Mouse (Mus musculus) lung, embryonic 16.5 days (tissue): ENCODE data around the gene Frmd4b. TPM values are rescaled to one million over a fixed set of nuclear protein-coding genes. Genes with fewer than 3 reads are reported as not detected.

Experiments
- ATAC-seq: fragments of 200-750 bp; cut with Nextera tagmentation; 2 replicates; pipeline ENCODE4 v1.8.0; 2017; ENCODE audit warnings: low read depth, mild to moderate bottlenecking, moderate library complexity
- H3K27ac ChIP-seq: fragments of 300-500 bp; sonication (generic); 2 replicates; pipeline ENCODE4 v1.5.1; 2014; ENCODE audit warnings: mild to moderate bottlenecking, control low read depth, low read length
- H3K27me3 ChIP-seq: fragments of 300-500 bp; sonication (generic); 2 replicates; pipeline ENCODE4 v1.6.1; 2014; ENCODE audit warnings: low read depth, low read length, mixed read lengths; ENCODE audit not compliant: control insufficient read depth, insufficient read depth
- H3K36me3 ChIP-seq: fragments of 300-500 bp; sonication (generic); 2 replicates; pipeline ENCODE4 v1.6.1; 2014; ENCODE audit warnings: low read length; ENCODE audit not compliant: control insufficient read depth, insufficient read depth
- H3K4me1 ChIP-seq: fragments of 300-500 bp; sonication (generic); replicated peaks from 2 replicates; pipeline ENCODE4 v1.6.1; 2014; ENCODE audit warnings: low read length, mixed read lengths; ENCODE audit not compliant: control insufficient read depth, insufficient read depth
- H3K4me2 ChIP-seq: fragments of 300-500 bp; sonication (generic); 2 replicates; pipeline ENCODE4 v1.6.1; 2014; ENCODE audit warnings: low read depth, low read length, control low read depth
- H3K4me3 ChIP-seq: fragments of 300-500 bp; sonication (generic); 2 replicates; pipeline ENCODE4 v1.5.1; 2014; ENCODE audit warnings: mild to moderate bottlenecking, low read length, control low read depth
- H3K9ac ChIP-seq: fragments of 300-500 bp; sonication (generic); 2 replicates; pipeline ENCODE4 v1.6.1; 2014; ENCODE audit warnings: low read length, control low read depth
- H3K9me3 ChIP-seq: fragments of 300-500 bp; sonication (generic); 2 replicates; pipeline ENCODE4 v1.6.1; 2016; ENCODE audit warnings: low read length; ENCODE audit not compliant: control insufficient read depth
- WGBS: fragments of 180-500 bp; shearing (Covaris S2); extraction: QIAGEN DNeasy Blood & Tissue Kit; methylation state at CpG from one replicate; pipeline ENCODE4 v1.1.7; 2014; 5-methylcytosine and 5-hydroxymethylcytosine counted together
- polyA plus RNA-seq: library from polyadenylated mRNA; unstranded; fragments of >200 nt; fragmentation: Nextera tagmentation; extraction: Ambion mirVana; gene quantifications from 2 replicates; pipeline ENCODE4 v1.2.1, GENCODE M21; 2015

Frmd4b gene
- polyA plus RNA-seq, 1 experiment from 2014 or later, result 17.9 TPM

DNA sequence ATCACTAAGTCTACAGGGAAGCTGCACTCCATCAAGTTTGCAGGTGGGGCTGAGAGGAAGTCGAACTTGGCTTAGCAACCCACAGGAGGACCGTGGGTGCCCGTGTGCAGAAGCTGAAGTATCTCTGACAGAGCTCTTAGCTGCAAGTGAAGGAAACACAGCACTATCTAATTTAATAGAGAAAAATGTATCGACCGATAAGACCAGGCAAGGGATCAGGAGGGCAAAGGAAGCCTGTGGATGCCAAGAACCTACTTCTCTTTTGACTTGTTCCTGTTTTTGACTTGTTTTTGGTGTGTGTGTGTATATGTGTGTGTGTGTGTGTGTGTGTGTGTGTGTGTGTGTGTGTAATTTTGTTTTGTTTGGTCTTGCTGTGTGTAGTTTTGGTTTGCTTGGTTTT lies 112.7 kb downstream of the Frmd4b start:
- Histone ChIP-seq H3K4me1 (peaks cover 11% of the 10 kb centered on the region), H3K9ac (no peak overlapping the region), H3K27me3 (no peaks in the 10 kb centered on the region), H3K4me2 (no peak overlapping the region), H3K36me3 (no peaks in the 10 kb centered on the region), H3K4me3 (no peak overlapping the region), H3K27ac (no peak overlapping the region), H3K9me3 (no peaks in the 10 kb centered on the region)
- no peak for ATAC-seq
- 54% methylated on average over 5 of the region's 5 CpGs for WGBS

- 83% methylated on average over 7 of the region's 7 CpGs for WGBS
- H3K27me3 ChIP-seq, result no peaks in the 10 kb centered on the region
- ATAC-seq, result no peak
- no peaks in the 10 kb centered on the region for H3K9me3 ChIP-seq
- no peaks in the 10 kb centered on the region for H3K36me3 ChIP-seq
- no peak overlapping the region for H3K9ac ChIP-seq
- no peak overlapping the region for H3K4me3 ChIP-seq
- H3K27ac ChIP-seq, result no peak overlapping the region
- H3K4me1 ChIP-seq, result peaks cover 2% of the 10 kb centered on the region
- H3K4me2 ChIP-seq, result no peak overlapping the region
These were observed 116.3 kb downstream of the Frmd4b start for GRCm38 (mm10) chr6:97501000-97501399.

GRCm38 (mm10) chr6:97500246-97500645 lies 117.1 kb downstream of the Frmd4b start:
- H3K9ac ChIP-seq, result no peak overlapping the region
- H3K9me3 ChIP-seq, result no peaks in the 10 kb centered on the region
- H3K27ac ChIP-seq, result no peak overlapping the region
- no peaks in the 10 kb centered on the region for H3K27me3 ChIP-seq
- 83% methylated on average over 6 of the region's 6 CpGs for WGBS
- ATAC-seq, result no peak
- H3K4me2 ChIP-seq, result no peak overlapping the region
- no peaks in the 10 kb centered on the region for H3K36me3 ChIP-seq
- H3K4me3 ChIP-seq, result no peak overlapping the region
- no peaks in the 10 kb centered on the region for H3K4me1 ChIP-seq

GRCm38 (mm10) chr6:97496002-97496401 lies 121.3 kb downstream of the Frmd4b start:
- Histone ChIP-seq H3K36me3 (no peaks in the 10 kb centered on the region), H3K27me3 (no peaks in the 10 kb centered on the region), H3K27ac (no peak overlapping the region), H3K4me1 (no peaks in the 10 kb centered on the region), H3K4me3 (no peak overlapping the region), H3K9ac (no peak overlapping the region), H3K4me2 (no peak overlapping the region), H3K9me3 (no peaks in the 10 kb centered on the region)
- 62% methylated on average over 1 of the region's 1 CpGs for WGBS
- ATAC-seq, result no peak

DNA sequence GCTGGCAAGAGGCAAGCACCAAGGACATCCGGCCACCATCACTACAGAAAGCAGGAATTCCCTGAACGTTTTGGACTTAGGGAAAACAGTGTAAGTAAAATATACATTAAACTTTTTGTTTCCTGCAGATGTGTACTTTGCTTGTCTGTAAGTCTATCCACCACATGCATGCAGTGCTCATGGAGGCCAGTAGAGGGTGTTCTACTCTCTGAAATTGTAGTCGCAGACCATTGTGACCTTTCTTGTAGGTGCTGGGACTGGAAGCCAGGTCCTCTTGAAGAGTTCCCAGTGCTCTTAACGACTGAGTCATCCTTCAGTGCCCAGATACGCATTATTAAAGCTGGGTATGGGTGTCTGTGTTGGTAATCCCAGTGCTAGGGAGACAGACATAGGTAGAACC lies 126.3 kb downstream of the Frmd4b start:
- Histone ChIP-seq H3K27me3 (no peaks in the 10 kb centered on the region), H3K4me3 (no peak overlapping the region), H3K36me3 (no peaks in the 10 kb centered on the region), H3K27ac (no peak overlapping the region), H3K4me1 (peaks cover 14% of the 10 kb centered on the region), H3K9me3 (no peaks in the 10 kb centered on the region), H3K4me2 (no peak overlapping the region), H3K9ac (no peak overlapping the region)
- 77% methylated on average over 5 of the region's 5 CpGs for WGBS
- no peak for ATAC-seq

DNA sequence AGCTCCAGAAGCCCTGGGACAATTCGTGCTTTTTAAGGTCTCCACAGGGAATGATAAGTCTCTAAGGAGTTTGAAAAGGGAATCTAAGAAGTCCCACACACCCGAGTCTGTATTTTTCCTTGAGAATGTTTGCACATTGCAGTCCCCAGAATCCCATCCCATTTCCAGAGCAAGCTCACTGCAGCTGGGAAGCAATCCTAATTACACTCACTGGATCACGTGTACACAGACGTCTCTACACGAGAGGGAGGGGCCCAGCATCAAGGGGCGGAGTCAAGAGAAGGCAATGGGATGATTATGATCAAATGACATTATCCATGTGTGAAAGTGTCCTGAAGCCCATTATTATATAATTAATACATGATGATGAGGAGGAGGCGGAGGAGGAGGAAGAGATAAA lies 128.5 kb downstream of the Frmd4b start:
- Histone ChIP-seq H3K36me3 (no peaks in the 10 kb centered on the region), H3K9me3 (no peaks in the 10 kb centered on the region), H3K27ac (no peak overlapping the region), H3K4me1 (peaks cover 14% of the 10 kb centered on the region), H3K9ac (no peak overlapping the region), H3K27me3 (no peaks in the 10 kb centered on the region), H3K4me3 (no peak overlapping the region), H3K4me2 (no peak overlapping the region)
- ATAC-seq, result no peak
- 30% methylated on average over 7 of the region's 7 CpGs for WGBS

- Histone ChIP-seq H3K4me3 (no peak overlapping the region), H3K9ac (no peak overlapping the region), H3K9me3 (no peaks in the 10 kb centered on the region), H3K36me3 (no peaks in the 10 kb centered on the region), H3K4me2 (peak overlapping the region; percentile 97; the same call in 1 of the 2 replicates), H3K27me3 (no peaks in the 10 kb centered on the region), H3K4me1 (peaks cover 14% of the 10 kb centered on the region), H3K27ac (no peak overlapping the region)
- 22% methylated on average over 8 of the region's 8 CpGs for WGBS
- no peak for ATAC-seq
These were observed 129.1 kb downstream of the Frmd4b start for GRCm38 (mm10) chr6:97488280-97488679.

- peak overlapping the region; percentile 67 for H3K9ac ChIP-seq
- peak overlapping the region; percentile 60 for H3K4me3 ChIP-seq
- peak; percentile 74 for ATAC-seq
- no peak overlapping the region for H3K27ac ChIP-seq
- H3K4me2 ChIP-seq, result peak overlapping the region; percentile 97
- no peaks in the 10 kb centered on the region for H3K27me3 ChIP-seq
- no peaks in the 10 kb centered on the region for H3K36me3 ChIP-seq
- 2% methylated on average over 38 of the region's 40 CpGs for WGBS
- H3K4me1 ChIP-seq, result peaks cover 14% of the 10 kb centered on the region
- no peaks in the 10 kb centered on the region for H3K9me3 ChIP-seq
These were observed 129.7 kb downstream of the Frmd4b start for GRCm38 (mm10) chr6:97487535-97488081.

- no peak for ATAC-seq
- no peaks in the 10 kb centered on the region for H3K36me3 ChIP-seq
- H3K9me3 ChIP-seq, result no peaks in the 10 kb centered on the region
- peak overlapping the region; percentile 60 for H3K4me3 ChIP-seq
- peak overlapping the region; percentile 67 for H3K9ac ChIP-seq
- H3K27me3 ChIP-seq, result no peaks in the 10 kb centered on the region
- 12% methylated on average over 11 of the region's 11 CpGs for WGBS
- no peak overlapping the region for H3K27ac ChIP-seq
- H3K4me1 ChIP-seq, result peaks cover 14% of the 10 kb centered on the region
- peak overlapping the region; percentile 97 for H3K4me2 ChIP-seq
These were observed 130.5 kb downstream of the Frmd4b start for GRCm38 (mm10) chr6:97486813-97487361.
